Mouse (Mus musculus) olfactory bulb, adult 2 months (tissue): ENCODE data around the gene Auts2. TPM values are rescaled to one million over a fixed set of nuclear protein-coding genes. Genes with fewer than 3 reads are reported as not detected.

ENCODE experiments used
- H3K27ac ChIP-seq: fragments of 200-500 bp; 2 replicates; pipeline ENCODE4 v1.5.1; 2012; ENCODE audit warnings: low read depth, low read length; ENCODE audit not compliant: insufficient read depth
- H3K4me1 ChIP-seq: fragments of 200-500 bp; 2 replicates; pipeline ENCODE4 v1.6.1; 2012; ENCODE audit warnings: low read length; ENCODE audit not compliant: control insufficient read depth, insufficient read depth
- H3K4me3 ChIP-seq: fragments of 200-500 bp; 2 replicates; pipeline ENCODE4 v1.5.1; 2012; ENCODE audit warnings: mild to moderate bottlenecking, low read depth, low read length, moderate library complexity; ENCODE audit not compliant: insufficient read depth
- CTCF ChIP-seq: fragments of 200-500 bp; IDR thresholded peaks from 2 replicates; pipeline ENCODE4 v1.5.1; 2012; ENCODE audit warnings: low read depth, mild to moderate bottlenecking, low read length, moderate library complexity; ENCODE audit not compliant: insufficient read depth
- POLR2A ChIP-seq: fragments of 200-500 bp; IDR thresholded peaks from 2 replicates; pipeline ENCODE4 v1.6.1; 2012; ENCODE audit warnings: mild to moderate bottlenecking, low read depth, low read length, moderate library complexity; ENCODE audit not compliant: insufficient read depth
- WGBS: fragments of 180-500 bp; shearing (Covaris S2); methylation state at CpG from one replicate; pipeline ENCODE4 v1.1.7; 2018; 5-methylcytosine and 5-hydroxymethylcytosine counted together
- polyA plus RNA-seq: library from polyadenylated mRNA; stranded (reverse); fragments of >200 nt; gene quantifications from 2 replicates; pipeline ENCODE4 v1.2.4, GENCODE M21; 2012; ENCODE audit warnings: low replicate concordance; ENCODE audit not compliant: missing spikeins, insufficient read depth, insufficient read length

Gene Auts2
- polyA plus RNA-seq, 1 experiment, result not detected

- TF ChIP-seq POLR2A (no peak), CTCF (no peak)
- Histone ChIP-seq H3K27ac (no peak overlapping the region), H3K4me3 (no peak overlapping the region), H3K4me1 (peaks cover 5% of the 10 kb centered on the region; the same call in 1 of the 2 replicates)
- WGBS, result 87% methylated on average over 7 of the region's 7 CpGs
Measured at GRCm38 (mm10) chr5:131928696-131929095, 614.4 kb downstream of the Auts2 start.

- no peak overlapping the region for H3K27ac ChIP-seq
- TF ChIP-seq POLR2A (no peak), CTCF (no peak)
- H3K4me1 ChIP-seq, result peaks cover 12% of the 10 kb centered on the region
- WGBS, result 60% methylated on average over 4 of the region's 4 CpGs
- H3K4me3 ChIP-seq, result no peak overlapping the region
Measured at GRCm38 (mm10) chr5:131922759-131923158, 620.4 kb downstream of the Auts2 start.

GRCm38 (mm10) chr5:131922118-131922517, 621.0 kb downstream of the Auts2 start:
- Histone ChIP-seq H3K27ac (no peak overlapping the region), H3K4me1 (peaks cover 14% of the 10 kb centered on the region), H3K4me3 (no peak overlapping the region)
- no peak for TF ChIP-seq CTCF
- no peak for TF ChIP-seq POLR2A
- WGBS, result 40% methylated on average over 5 of the region's 5 CpGs

- no peak overlapping the region for H3K27ac ChIP-seq
- 74% methylated on average over 12 of the region's 12 CpGs for WGBS
- no peak overlapping the region for H3K4me3 ChIP-seq
- TF ChIP-seq POLR2A (no peak), CTCF (no peak)
- peaks cover 11% of the 10 kb centered on the region for H3K4me1 ChIP-seq
Measured at GRCm38 (mm10) chr5:131919983-131920777, 623.0 kb downstream of the Auts2 start.

GRCm38 (mm10) chr5:131916791-131917403, 626.2 kb downstream of the Auts2 start:
- Histone ChIP-seq H3K4me1 (peaks cover 9% of the 10 kb centered on the region), H3K27ac (no peak overlapping the region), H3K4me3 (no peak overlapping the region)
- TF ChIP-seq POLR2A (no peak), CTCF (no peak)
- 73% methylated on average over 12 of the region's 12 CpGs for WGBS

GRCm38 (mm10) chr5:131913562-131913961, 629.6 kb downstream of the Auts2 start:
- Histone ChIP-seq H3K27ac (no peak overlapping the region), H3K4me3 (no peak overlapping the region), H3K4me1 (peaks cover 6% of the 10 kb centered on the region)
- 60% methylated on average over 8 of the region's 8 CpGs for WGBS
- TF ChIP-seq POLR2A (no peak), CTCF (no peak)

- whole genome bisulfite sequencing, result 70% methylated on average over 1 of the region's 1 CpGs
- Histone ChIP-seq H3K4me1 (peaks cover 4% of the 10 kb centered on the region), H3K27ac (no peak overlapping the region), H3K4me3 (no peak overlapping the region)
- no peak for TF ChIP-seq CTCF
- no peak for TF ChIP-seq POLR2A
Measured at GRCm38 (mm10) chr5:131912983-131913382, 630.2 kb downstream of the Auts2 start.

- no peak overlapping the region for H3K27ac ChIP-seq
- WGBS, result 89% methylated on average over 3 of the region's 3 CpGs
- no peak for TF ChIP-seq POLR2A
- no peak for TF ChIP-seq CTCF
Measured at GRCm38 (mm10) chr5:131906313-131906712, 636.8 kb downstream of the Auts2 start.

GRCm38 (mm10) chr5:131904478-131904877, 638.7 kb downstream of the Auts2 start:
- TF ChIP-seq POLR2A, result no peak
- no peak for TF ChIP-seq CTCF
- H3K4me1 ChIP-seq, result peaks cover 2% of the 10 kb centered on the region; the same call in 1 of the 2 replicates
- H3K27ac ChIP-seq, result no peak overlapping the region
- 69% methylated on average over 10 of the region's 10 CpGs for WGBS
- no peak overlapping the region for H3K4me3 ChIP-seq

More at GRCm38 (mm10) chr5:131906313-131906712, 636.8 kb downstream of the Auts2 start:
- H3K4me1 ChIP-seq, result peaks cover 2% of the 10 kb centered on the region; the same call in 1 of the 2 replicates
- H3K4me3 ChIP-seq, result no peak overlapping the region

GRCm38 (mm10) chr5:131898048-131898638, 645.0 kb downstream of the Auts2 start:
- no peak overlapping the region for H3K27ac ChIP-seq
- TF ChIP-seq CTCF (no peak), POLR2A (no peak)
- no peaks in the 10 kb centered on the region for H3K4me1 ChIP-seq
- no peak overlapping the region for H3K4me3 ChIP-seq
- WGBS, result 81% methylated on average over 4 of the region's 4 CpGs
